Mouse (Mus musculus): ENCODE results near the gene Top2a. TPM values are rescaled to one million over a fixed set of nuclear protein-coding genes. Genes with fewer than 3 reads are reported as not detected.
A peak's percentile ranks its signal among the peaks of the same experiment; 100 is the strongest.

Top2a gene
- polyA plus RNA-seq, 1 experiment from 2014 or later = 190 TPM

- Histone ChIP-seq H3K36me3 (peaks cover 11% of the 10 kb centered on the region), H3K4me2 (replicated peaks) (no peak overlapping the region), H3K9ac (no peak overlapping the region), H3K4me3 (no peak overlapping the region), H3K27me3 (replicated peaks) (no peaks in the 10 kb centered on the region), H3K27ac (no peak overlapping the region), H3K4me1 (peaks cover 51% of the 10 kb centered on the region), H3K9me3 (no peaks in the 10 kb centered on the region)
- ATAC-seq (ENCODE audit: low FRiP score, low read depth) = no peak
- WGBS = 82% methylated on average over 7 of the region's 7 CpGs
Observed at GRCm38 (mm10) chr11:98949958-98950460, 74.0 kb downstream of the Top2a start.

GRCm38 (mm10) chr11:98949242-98949957, 74.6 kb downstream of the Top2a start:
- H3K27ac ChIP-seq = no peak overlapping the region
- no peaks in the 10 kb centered on the region for H3K9me3 ChIP-seq
- ATAC-seq (ENCODE audit: low FRiP score, low read depth) = no peak
- H3K4me3 ChIP-seq = no peak overlapping the region
- no peaks in the 10 kb centered on the region for H3K27me3 ChIP-seq (replicated peaks)
- H3K36me3 ChIP-seq = peaks cover 11% of the 10 kb centered on the region
- WGBS = 72% methylated on average over 12 of the region's 12 CpGs
- H3K4me2 ChIP-seq (replicated peaks) = no peak overlapping the region
- H3K9ac ChIP-seq = no peak overlapping the region
- H3K4me1 ChIP-seq = peaks cover 51% of the 10 kb centered on the region

GRCm38 (mm10) chr11:98947969-98948569, 75.9 kb downstream of the Top2a start:
- Histone ChIP-seq H3K4me3 (no peak overlapping the region), H3K36me3 (peaks cover 11% of the 10 kb centered on the region), H3K9me3 (no peaks in the 10 kb centered on the region), H3K27ac (no peak overlapping the region), H3K9ac (no peak overlapping the region), H3K4me1 (peaks cover 51% of the 10 kb centered on the region), H3K27me3 (replicated peaks) (no peaks in the 10 kb centered on the region), H3K4me2 (replicated peaks) (no peak overlapping the region)
- 82% methylated on average over 18 of the region's 18 CpGs for WGBS
- no peak for ATAC-seq (ENCODE audit: low FRiP score, low read depth)

- WGBS = 70% methylated on average over 3 of the region's 3 CpGs
- H3K9ac ChIP-seq = no peak overlapping the region
- no peak overlapping the region for H3K4me3 ChIP-seq
- peaks cover 64% of the 10 kb centered on the region for H3K4me1 ChIP-seq
- no peak overlapping the region for H3K4me2 ChIP-seq (replicated peaks)
- H3K36me3 ChIP-seq = no peaks in the 10 kb centered on the region; the same call in none of the 2 replicates
- H3K9me3 ChIP-seq = no peaks in the 10 kb centered on the region
- ATAC-seq (ENCODE audit: low FRiP score, low read depth) = no peak
- no peaks in the 10 kb centered on the region for H3K27me3 ChIP-seq (replicated peaks)
- H3K27ac ChIP-seq = no peak overlapping the region
Observed at GRCm38 (mm10) chr11:98945605-98945977, 78.4 kb downstream of the Top2a start.

GRCm38 (mm10) chr11:98944897-98945604, 78.9 kb downstream of the Top2a start:
- ATAC-seq (ENCODE audit: low FRiP score, low read depth) = no peak
- H3K4me2 ChIP-seq (replicated peaks) = peak overlapping the region; percentile 24; the same call in 1 of the 2 replicates
- 0 out of 2 replicates have a peak overlapping the region, but pooled peaks have one; percentile 33 for H3K9ac ChIP-seq
- H3K4me3 ChIP-seq = no peak overlapping the region
- WGBS = 53% methylated on average over 11 of the region's 11 CpGs
- H3K9me3 ChIP-seq = no peaks in the 10 kb centered on the region
- peaks cover 69% of the 10 kb centered on the region for H3K4me1 ChIP-seq
- H3K27ac ChIP-seq = no peak overlapping the region
- H3K36me3 ChIP-seq = no peaks in the 10 kb centered on the region
- no peaks in the 10 kb centered on the region for H3K27me3 ChIP-seq (replicated peaks)

- no peaks in the 10 kb centered on the region for H3K27me3 ChIP-seq (replicated peaks)
- H3K9me3 ChIP-seq = no peaks in the 10 kb centered on the region
- H3K27ac ChIP-seq = no peak overlapping the region
- H3K4me2 ChIP-seq (replicated peaks) = peak overlapping the region; percentile 93
- peaks cover 72% of the 10 kb centered on the region for H3K4me1 ChIP-seq
- ATAC-seq (ENCODE audit: low FRiP score, low read depth) = no peak
- 0 out of 2 replicates have a peak overlapping the region, but pooled peaks have one; percentile 33 for H3K9ac ChIP-seq
- 31% methylated on average over 14 of the region's 14 CpGs for WGBS
- no peak overlapping the region for H3K4me3 ChIP-seq
- no peaks in the 10 kb centered on the region for H3K36me3 ChIP-seq
Observed at GRCm38 (mm10) chr11:98943741-98944461, 80.1 kb downstream of the Top2a start.

Other genes starting within 250 kb of the Top2a start
- 1.5 and 2.1 TPM in 2 replicates for gene Nr1d1, start 248.9 kb downstream of the Top2a start, polyA plus RNA-seq (2016; fragmentation: Nextera tagmentation; extraction: Ambion mirVana)
- 37.0 and 40.8 TPM in 2 replicates for gene Msl1, start 228.7 kb downstream of the Top2a start, polyA plus RNA-seq (2016; fragmentation: Nextera tagmentation; extraction: Ambion mirVana)
- 65.1 and 68.5 TPM in 2 replicates for gene Casc3, start 219.3 kb downstream of the Top2a start, polyA plus RNA-seq (2016; fragmentation: Nextera tagmentation; extraction: Ambion mirVana)
- 4.4 and 4.7 TPM in 2 replicates for gene Rapgefl1, start 187.4 kb downstream of the Top2a start, polyA plus RNA-seq (2016; fragmentation: Nextera tagmentation; extraction: Ambion mirVana)
- gene Wipf2, start 160.6 kb downstream of the Top2a start, polyA plus RNA-seq (2016; fragmentation: Nextera tagmentation; extraction: Ambion mirVana) = 4.2 and 5.4 TPM in 2 replicates
- gene Cdc6, start 116.4 kb downstream of the Top2a start, polyA plus RNA-seq (2016; fragmentation: Nextera tagmentation; extraction: Ambion mirVana) = 18.4 and 19.2 TPM in 2 replicates
- gene Rara, start 96.4 kb downstream of the Top2a start, polyA plus RNA-seq (2016; fragmentation: Nextera tagmentation; extraction: Ambion mirVana) = 51.1 and 52.5 TPM in 2 replicates
- 1.8 and 2.0 TPM in 2 replicates for gene Gjd3, start 41.2 kb downstream of the Top2a start, polyA plus RNA-seq (2016; fragmentation: Nextera tagmentation; extraction: Ambion mirVana)
- 327 and 330 TPM in 2 replicates for gene Igfbp4, start 17.1 kb upstream of the Top2a start, polyA plus RNA-seq (2016; fragmentation: Nextera tagmentation; extraction: Ambion mirVana)
- gene Tns4, start 65.1 kb upstream of the Top2a start, polyA plus RNA-seq (2016; fragmentation: Nextera tagmentation; extraction: Ambion mirVana) = 0.22 and 0.41 TPM in 2 replicates
- gene Ccr7, start 130.9 kb upstream of the Top2a start, polyA plus RNA-seq (2016; fragmentation: Nextera tagmentation; extraction: Ambion mirVana) = 0.19 and 0.23 TPM in 2 replicates
- 339 and 348 TPM in 2 replicates for gene Smarce1, start 206.8 kb upstream of the Top2a start, polyA plus RNA-seq (2016; fragmentation: Nextera tagmentation; extraction: Ambion mirVana)
- 1.5 and 2.0 TPM in 2 replicates for gene Krt222, start 219.9 kb upstream of the Top2a start, polyA plus RNA-seq (2016; fragmentation: Nextera tagmentation; extraction: Ambion mirVana)